Mouse (Mus musculus) urinary bladder, postnatal 4 days (tissue): ENCODE data around the gene Lipc.
A peak's percentile ranks its signal among the peaks of the same experiment; 100 is the strongest.

Experiments
- DNase-seq, 2 experiments: peaks; one replicate each; pipeline ENCODE4 v3.0.0; 2021 to 2022; ENCODE audit warnings: low spot score in 2 of 2

Gene Lipc

DNA sequence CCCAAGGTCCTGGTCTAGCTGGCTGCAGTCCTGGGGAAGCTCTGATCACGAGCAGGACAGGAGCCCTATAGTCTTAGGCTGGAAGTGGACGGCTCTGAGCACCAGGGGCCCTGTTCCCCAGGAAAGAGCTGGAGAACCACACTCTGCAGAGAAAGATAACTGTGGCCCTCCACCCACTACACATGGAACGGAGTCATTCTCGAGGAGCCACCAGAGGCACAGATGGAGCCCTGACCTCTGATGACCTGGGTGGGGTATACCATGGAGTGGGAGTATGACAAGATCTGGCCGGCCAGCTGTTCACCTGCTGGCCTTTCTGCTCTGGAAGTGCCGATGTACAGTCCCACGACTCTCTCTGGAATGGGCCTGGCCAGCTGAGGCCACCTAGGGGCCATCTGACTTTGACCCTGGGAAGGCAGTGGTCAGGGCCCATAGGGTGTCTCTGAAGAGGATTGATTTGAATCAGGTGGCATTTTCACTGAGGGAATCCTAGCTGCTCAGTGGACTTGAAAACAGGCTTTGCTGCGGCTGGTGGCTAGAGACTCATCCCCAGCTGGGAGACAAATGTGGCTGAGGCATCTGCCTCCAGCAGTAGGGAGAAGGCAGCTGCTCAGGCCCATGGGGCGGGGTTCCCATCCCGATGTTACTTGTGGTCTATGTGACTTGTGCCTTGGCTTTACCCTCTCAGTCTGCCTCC, 37.2 kb downstream of the Lipc start:
- no peak for DNase-seq

DNA sequence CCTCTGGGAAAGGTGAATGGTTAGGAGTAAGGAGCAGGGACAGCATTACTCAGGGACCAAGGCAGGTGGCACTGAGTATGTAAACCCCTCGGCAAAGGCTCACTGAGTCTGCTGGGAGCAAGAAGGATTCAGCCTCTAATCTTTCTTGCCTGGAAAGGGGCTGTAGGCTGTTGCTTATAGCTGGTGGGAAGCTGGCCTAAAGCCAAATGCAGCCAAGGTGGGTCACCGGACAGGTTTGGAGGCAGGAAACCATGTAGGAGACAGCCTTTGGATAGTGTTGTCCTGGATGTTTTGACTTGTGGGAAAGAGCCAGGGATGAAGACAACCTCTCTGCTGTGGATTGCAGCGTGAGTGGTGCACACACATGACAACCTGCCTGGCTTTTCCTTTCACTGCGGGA, 40.9 kb downstream of the Lipc start:
- DNase-seq: no peak

DNA sequence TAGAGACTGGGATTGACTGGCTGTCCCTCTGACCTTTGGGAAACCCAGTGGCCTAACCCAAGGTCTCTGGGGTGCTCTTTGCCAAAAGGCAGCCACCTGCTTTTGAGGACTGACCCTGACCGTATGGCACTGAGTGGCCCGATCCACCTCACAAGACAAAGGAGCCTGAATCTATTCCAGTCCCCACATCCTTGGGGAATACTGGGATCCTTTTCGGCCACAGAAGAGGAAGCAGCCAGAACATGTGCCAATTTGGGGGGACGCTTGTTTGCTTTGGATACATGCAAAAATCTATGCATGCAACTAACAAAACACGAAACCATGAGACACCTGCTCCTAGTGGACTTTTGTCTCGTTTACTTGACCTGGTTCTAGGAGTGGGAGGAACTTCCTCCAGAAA, 41.7 kb downstream of the Lipc start:
- DNase-seq: no peak

DNA sequence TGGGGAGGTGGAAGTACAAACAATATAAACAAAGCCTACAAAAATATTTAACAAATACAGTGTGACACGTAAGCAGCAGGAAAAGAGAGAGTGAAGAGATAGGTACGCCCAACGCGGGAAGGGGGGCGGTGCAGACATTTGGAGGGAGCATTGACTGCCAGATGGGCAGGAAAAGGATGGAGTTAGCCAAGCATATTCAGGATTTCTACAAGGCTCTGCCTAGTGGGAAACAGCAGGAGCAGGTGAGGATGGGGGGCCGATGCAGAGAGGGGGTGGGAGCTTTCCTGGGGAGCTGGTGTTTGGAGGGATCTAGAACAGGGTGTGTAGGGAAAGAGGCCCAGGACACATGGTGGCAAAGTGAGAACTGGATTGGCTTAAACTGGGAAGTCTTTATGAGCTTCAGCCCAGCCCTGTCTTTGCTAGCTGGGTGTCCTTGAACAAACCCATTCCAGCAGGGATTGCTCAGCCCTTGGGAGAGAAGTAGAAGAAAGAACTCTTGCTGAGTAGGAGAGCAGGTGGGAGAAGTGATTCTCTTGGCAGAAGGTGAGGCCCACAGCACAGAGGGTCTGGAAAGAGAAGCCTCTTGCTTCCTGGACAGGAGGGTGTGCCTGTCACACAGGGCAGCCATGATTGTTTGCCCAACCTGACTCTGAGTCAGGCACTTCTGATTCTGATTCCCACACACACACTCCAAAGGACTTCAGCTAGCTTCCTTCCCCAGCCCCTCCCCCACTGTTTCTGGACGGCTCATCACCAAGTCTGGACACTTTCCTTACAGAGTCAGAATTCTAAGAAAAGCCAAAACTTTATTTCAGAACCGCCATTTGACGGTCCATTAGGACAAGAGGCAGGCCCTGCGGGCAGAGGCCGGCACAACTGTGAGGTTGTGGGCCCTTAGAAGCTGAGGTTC, 49.0 kb downstream of the Lipc start:
- no peak for DNase-seq

DNA sequence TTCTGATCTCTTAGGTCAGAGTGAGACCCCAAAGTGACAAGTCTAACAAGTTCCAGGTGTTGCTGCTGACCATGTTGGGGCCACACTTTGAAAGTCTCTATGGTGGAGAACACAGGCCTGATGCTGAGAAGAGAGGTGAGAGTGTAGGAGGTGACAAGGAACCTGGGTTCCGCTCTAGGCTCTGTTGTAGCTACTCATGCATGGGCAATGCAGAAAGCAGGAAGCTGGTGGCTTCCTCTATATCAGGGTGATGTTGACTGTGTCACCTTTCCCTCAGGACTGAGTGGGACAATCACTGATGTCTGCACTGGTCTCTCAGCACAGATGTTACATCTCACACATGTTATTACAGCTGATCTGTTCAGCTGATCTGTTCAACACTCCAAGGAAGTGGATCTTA, 57.8 kb downstream of the Lipc start:
- DNase-seq: no peak

DNA sequence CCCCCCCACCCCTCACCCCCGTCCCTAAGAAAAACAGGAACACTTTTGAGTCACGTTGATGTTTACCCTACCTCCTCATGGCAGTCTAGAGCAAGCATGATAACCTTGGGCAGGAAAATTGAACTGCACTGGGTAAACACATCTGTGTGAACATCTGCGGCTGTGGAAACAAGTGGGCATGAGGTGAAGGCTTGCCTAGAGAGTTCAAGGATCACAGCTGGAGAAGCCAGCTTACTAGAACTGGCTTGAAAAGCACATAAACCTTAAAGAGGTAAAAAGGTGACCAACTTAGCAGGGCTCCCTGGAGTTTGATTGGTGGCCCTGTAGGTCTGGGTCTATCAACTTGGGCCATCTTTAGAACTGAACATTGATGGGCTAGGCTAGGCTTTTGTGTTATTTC, 58.5 kb downstream of the Lipc start:
- DNase-seq: no peak

DNA sequence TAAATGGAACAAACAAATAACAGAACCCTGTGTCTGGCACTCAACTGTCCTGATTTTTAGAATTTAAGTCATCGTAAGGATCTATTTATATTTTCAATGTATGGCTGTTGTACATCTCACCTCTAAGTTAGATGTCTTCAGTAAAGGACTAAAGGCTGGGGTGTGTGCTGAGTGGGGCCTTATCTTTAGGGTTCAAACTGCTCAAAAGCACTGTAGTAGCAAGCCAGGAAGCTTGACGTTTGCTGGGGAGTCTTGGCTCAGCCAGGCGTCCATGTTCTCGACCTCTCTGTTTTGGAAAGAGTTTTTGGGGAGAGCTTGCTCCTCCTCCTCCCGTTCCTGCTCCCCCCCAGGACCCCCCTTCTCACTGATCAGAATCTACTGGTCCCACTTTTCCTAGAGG, 59.4 kb downstream of the Lipc start:
- DNase-seq: no peak

DNA sequence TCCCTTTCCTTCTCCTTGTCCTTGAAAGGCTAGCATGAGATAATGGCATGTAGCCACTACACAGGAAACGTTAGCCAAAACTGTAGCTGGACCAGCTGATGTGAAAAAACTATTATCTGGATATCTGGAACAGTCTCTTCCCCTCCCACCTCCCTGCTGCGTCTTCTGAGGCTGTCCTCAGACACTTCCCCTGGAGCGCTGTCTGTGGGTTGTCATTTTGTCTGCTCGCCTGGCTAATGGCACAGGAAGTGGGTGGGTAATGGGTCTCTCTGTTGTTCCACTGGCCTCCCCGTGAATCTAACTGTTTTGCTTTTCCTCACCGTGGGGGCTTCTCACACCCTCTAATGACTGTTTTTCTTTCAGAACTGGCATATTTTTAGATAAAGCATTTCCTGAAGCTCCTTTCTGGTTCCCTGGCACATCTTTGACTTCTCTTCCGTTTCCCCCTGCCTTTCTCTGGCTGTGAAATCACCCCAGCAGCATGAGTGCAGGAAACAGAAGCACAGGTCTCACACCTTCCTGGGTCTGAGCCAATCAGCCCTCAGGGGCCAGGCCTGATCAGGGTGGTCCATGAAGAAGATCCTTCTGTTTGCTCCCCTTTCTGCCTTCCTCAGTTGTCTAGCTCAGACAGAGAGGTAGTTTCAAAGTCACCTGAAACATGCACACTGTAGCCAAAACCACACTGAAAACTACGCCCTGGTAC, 60.4 kb downstream of the Lipc start:
- no peak for DNase-seq

DNA sequence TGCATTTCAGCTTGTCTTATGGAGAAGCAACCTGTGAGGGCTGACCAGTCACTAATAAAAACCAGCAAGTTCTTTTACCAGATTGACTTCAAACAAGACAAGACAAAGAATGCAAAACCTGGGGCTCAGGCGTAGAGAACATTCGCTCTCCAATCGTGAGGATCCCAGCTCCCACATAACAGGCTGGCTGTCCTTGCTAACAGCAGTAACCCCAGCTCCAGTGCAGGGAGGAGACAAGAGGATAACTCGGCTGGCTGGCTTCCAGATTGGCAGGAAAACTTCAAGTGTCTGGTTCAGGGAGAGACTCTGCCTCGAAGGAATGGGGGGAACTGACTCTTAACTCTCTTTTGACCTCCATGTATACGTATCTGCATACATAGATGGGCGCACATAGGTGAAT, 61.3 kb downstream of the Lipc start:
- DNase-seq: peak in 1 of 2 experiments; percentile 30

DNA sequence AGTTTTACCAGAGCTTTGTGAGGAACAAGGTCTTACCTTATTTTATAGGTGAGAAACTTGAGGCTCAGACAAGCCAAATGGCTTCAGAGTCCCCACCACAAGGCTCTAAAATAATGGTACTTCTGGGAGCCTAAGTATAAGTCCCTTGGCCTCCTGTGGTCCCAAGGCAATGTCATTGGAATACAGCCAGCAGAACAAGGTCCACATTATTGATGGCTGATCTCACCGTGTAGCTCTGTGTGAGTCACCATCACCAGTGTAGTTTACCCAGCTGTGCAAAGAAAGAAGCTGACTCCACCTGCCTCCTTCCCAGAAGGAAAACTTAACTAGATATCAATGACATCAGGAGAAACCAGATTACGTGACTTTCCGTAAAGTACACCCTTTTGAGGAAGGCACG, 63.1 kb downstream of the Lipc start:
- no peak for DNase-seq

DNA sequence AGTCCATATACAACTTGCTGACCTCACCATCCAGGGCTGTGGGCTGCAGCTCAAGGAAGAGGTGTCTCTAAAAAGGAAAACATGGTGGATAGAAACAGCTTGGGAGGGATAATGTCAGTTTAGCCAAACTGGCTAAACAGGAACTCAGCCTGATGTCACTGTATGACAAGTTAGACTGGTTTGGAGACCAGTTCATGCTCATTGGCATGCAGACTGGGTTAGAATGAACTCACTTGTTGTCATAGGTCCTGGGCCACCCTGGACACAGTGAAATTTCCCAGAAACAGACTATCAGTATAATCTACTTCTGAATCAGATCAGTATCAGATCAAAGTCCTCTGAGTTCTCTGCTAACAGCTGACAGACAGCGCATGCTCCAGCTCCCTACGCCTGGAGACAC, 63.5 kb downstream of the Lipc start:
- DNase-seq: no peak

DNA sequence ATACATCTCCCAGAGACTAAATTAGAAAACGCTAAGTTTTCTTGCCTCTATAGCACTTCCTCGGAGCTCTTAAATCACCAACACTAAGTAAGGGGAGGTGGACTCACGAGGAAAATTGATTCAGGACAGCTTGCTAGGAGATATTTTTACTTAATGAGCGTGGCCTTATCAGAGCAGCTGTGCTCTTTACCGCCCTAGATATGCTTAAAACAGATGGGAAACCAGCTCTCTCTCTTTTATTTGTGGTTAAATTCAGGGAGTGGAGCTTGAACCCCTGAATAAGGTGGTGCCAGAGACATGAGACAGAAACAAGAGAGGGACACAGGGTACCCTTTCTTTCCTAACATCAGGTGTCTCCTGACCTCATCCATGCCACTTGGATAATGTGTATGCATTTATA, 70.0 kb downstream of the Lipc start:
- no peak for DNase-seq

DNA sequence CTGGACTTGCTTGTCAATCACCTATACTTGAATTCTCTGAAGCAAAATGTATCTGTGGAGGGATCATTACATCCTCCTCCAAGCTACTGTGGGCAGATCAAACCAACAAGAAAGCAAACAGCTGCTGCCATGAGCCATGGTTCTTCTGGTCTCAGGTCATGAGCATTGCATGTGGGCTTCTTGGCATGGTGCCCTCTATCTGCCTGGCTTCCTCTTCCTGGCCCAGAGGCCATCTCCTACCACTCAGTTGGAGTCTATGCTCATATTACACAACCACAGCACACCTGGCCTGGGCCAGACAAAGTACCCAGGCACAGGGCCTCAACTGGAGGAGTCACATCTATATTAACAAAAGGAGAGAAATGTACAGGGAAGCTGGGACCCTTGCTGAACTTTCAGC, 73.2 kb downstream of the Lipc start:
- DNase-seq: no peak

DNA sequence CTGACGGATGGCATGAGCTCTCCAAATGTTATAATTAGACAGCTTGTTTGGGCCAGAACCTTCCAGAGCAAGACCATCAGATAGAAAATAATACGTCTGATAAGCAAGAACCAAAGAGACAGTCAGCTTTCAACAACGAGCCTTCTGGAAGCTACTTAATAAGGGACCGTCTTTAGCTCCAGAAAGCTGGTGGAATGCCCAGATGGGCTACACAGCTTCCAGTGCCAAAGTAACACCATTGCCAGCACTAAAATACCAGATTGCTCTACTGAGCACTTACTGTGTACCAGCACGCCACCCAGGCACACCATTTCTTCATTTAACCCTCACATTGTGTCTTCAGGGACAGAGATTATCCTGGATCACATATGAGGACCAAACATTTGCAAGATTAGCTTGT, 73.9 kb downstream of the Lipc start:
- DNase-seq: no peak

DNA sequence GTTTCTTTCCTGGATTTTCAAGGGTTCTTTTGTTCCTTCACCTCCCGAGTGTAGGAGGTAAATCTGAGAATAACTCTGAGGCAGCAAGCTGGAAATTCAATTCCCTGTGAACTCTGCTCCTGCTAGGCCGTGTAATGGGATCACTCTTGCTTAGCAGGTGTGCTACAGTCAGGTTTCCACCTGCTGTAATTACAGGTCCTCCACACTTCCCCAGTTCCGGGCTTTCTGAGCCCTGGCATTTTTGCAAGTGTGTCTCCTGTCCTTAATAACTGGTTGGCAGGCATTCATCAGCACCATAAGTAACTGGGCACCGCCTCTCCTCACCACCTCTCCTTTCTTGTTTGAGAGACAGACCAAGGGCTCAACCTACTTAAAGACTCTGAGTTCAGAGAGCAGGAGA, 76.5 kb downstream of the Lipc start:
- DNase-seq: no peak

DNA sequence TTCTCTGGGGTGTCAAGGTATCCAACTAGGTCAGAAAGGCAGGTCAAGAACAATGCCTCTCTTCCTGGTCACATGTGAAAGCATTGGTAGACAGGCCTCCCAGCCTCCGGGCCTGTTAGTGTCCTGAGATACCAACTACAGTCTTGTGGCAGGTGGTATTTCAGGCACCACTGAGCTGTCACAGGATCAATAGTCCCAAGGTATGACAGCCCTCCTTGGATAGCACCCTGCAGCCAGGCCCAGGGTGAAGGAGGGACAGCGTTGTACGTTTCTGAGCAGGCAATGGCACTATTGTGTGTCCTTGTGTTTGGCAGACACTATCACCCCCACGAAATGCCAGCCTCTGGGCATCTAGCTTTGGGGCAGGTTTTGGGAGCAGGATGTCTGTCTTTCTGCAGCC, 77.0 kb downstream of the Lipc start:
- DNase-seq: no peak

DNA sequence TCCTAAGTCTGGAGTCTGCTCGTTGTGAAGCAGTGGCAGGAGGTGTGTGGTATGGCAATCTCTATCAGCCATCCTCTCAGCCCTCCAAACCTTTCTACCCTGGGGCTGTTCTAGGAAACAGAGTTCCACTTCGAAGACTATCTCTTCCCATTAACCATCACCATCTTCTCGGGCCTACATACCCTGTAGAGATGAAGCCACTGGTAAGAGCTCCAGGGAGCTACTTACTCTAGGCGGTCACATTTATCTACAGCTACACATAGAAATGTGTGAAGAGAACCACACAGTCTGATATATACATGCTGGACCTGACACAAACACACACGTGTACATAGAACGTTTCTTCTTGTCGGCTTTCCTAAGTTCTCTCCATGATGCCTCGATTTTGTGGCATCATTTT, 79.4 kb downstream of the Lipc start:
- no peak for DNase-seq

DNA sequence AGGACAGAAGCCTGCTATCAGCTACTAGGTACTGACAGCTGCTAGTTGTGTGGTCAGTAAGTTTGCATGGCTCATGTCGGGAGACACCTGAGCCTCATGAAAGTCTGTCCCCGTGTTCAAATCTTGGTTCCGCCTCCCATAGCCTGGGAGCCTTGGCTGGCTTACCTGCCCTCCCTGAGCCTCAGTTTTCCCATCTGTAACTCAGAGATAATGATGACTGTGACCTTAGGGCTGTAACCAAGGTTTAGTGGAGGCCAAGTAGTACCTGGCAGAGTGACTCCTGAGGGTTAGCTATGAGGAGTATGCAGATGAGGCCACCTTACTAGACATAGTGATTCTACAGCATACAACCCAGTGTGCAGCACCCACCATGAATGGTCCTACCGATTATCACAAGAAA, 81.7 kb downstream of the Lipc start:
- DNase-seq: no peak

DNA sequence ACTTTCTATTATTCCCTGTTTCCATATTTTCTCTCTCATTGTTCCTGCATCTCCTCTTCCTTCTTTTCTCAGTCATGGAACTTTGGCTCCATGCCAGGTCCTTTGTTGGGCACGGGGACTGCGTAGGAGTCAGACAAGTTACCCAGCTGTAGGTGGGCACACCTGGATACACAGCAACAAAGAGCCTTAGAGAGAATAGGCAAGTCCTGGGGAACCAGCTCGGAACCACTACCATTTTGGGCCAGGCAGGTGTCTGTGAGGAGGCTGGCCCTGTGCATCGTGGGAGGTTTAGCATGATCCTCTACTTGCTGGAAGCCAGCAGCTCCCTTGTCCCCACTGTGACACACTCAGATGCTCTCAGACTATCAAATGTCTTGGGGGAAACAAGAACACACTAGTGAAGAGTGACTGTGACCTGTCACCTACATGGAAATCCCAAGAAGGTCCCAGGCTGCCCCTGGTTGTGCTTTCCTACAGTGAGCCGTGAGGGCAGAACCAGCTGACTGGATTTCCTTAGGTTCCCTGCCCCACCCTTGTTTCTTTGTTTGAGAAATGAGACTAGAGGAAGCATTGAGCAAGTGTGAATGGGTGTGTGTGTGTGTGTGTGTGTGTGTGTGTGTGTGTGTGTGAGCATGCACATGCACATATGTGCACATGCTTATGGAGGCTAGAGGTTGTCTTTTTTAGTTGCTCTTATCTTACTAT, 82.7 kb downstream of the Lipc start:
- no peak for DNase-seq

DNA sequence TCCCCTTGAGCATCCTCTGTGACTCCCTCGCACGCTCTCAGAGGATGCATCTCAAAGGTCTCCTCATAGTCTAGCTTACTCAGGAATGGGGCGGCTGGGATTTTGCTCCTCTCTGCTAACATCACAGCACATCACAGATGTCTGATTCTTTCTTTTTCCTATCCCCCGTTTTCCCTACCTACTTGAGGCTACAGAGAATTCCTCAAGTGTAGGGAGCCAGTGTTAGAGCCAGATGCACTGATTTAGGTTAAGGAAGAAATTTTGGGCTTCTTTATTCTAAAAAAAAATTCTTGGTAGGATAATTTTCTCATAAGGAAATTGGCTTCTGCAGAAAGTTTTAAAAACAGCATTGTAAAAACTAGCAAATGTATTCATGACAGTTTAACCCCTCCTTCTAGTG, 84.6 kb downstream of the Lipc start:
- no peak for DNase-seq

DNA sequence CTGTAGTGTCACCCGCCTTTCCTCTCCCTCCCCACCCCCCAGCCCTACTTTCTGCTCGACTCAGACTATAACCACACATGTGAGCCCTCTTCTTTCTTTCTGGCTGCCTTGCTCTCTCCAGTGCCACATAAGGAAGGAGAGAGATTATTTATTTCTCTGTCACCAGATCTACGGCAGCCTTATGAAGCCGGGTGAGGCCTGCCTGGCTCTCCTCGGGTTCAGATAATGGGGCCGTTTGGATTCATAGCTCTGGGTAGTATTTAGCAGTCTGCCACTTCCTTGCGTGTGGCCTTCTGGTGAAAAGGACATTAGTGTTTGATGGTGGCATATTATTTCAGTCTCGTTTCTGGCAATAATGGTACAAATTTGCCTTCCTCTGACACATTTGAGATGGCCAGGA, 88.0 kb downstream of the Lipc start:
- DNase-seq: no peak

DNA sequence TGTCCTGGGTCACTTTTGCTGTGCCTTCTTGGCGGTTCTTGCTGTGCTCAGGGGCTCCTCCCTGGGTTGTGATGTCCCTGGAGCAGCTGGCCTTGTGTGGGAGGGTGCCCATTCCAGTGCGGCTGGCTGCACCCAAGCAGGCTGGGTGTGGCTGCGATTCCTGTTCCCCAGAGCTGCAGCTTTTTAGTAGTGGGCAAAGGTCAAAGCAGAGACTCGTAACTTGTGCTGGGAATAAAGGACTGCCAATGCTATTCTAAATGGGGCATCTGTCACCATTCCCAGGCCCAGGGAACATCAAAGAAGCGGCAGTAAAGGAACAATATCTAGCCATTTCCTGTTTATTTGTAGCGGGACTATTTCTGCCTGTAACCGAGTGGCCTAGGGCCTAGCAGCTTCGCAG, 88.7 kb downstream of the Lipc start:
- peak in 1 of 2 experiments; percentile 44 for DNase-seq
